Mouse (Mus musculus): ENCODE results near the gene Dpp7.

GRCm38 (mm10) chr2:25396597-25396983 lies 40.4 kb upstream of the Dpp7 start:
- TF ChIP-seq TAL1 (IDR thresholded peaks at IDR 0.05; ENCODE audit: low read length), result no peak
- TF ChIP-seq GATA1 (IDR thresholded peaks at IDR 0.05; ENCODE audit: low read length), result no peak

Data from erythroblast, embryonic 14.5 days (primary cell).